8 mouse cellular contexts compared by ENCODE assay signal in the genomic region with DNA sequence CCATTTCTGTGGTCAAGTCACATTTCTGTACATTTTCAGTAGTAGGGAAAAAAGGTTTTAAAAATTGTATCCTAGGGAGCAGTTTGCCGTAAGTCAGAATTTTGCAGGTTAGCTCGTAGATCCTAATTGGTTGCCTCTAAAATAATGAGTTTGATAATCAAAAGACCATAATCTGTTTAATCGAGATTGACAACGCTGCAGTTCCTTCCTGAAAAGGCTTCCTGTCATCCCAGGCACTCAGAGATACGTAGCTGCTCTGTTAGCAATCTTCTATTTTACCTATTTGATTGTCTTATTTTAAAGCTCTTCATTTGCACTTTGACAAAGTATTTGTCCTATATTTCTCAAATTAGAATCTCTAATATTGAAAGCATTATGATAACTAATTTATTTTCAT.
A peak's percentile ranks its signal among the peaks of the same experiment; 100 is the strongest.
DNase-seq lines count a peak whose midpoint lies in the region; ATAC-seq and TF ChIP-seq lines count a peak whose summit lies in the region.

No protein-coding gene starts in this region.

- H3K4me1 ChIP-seq in heart, embryonic 14.5 days (ENCODE audit: control insufficient read depth in 2 of 2, insufficient read depth in 2 of 2, low read length in 2 of 2): no peaks in the 10 kb centered on the region
- H3K4me1 ChIP-seq in MEL (ENCODE audit: control insufficient read depth in 1 of 2, insufficient read depth in 2 of 2, low read length in 2 of 2): peaks cover 11 to 14% of the 10 kb centered on the region in 2 experiments; a peak in 3 of 4 replicates
- no peaks in the 10 kb centered on the region for H3K4me1 ChIP-seq in hindbrain, embryonic 11.5 days (replicated peaks; ENCODE audit: control insufficient read depth, insufficient read depth, low read length)
- peaks cover 20% of the 10 kb centered on the region for H3K4me1 ChIP-seq in midbrain, embryonic 13.5 days (replicated peaks)

- no peak for TF ChIP-seq RAD21 in MEL (IDR thresholded peaks at IDR 0.05; ENCODE audit: low read depth, low read length)

- peak; percentile 67 to 68 for TF ChIP-seq EP300 in MEL (IDR thresholded peaks at IDR 0.05; ENCODE audit: low read depth in 1 of 2, low read length in 2 of 2)

- H3K4me2 ChIP-seq in heart, embryonic 14.5 days (ENCODE audit: low read length): peak overlapping the region; percentile 80
- peak overlapping the region; percentile 80; the same call in 1 of the 2 replicates for H3K4me2 ChIP-seq in hindbrain, embryonic 11.5 days (replicated peaks; ENCODE audit: low read depth, low read length)
- peak overlapping the region; percentile 73 for H3K4me2 ChIP-seq in midbrain, embryonic 13.5 days (replicated peaks)

- 68% methylated on average over 5 of the region's 5 CpGs for WGBS in heart, embryonic 14.5 days
- 68% methylated on average over 5 of the region's 5 CpGs for WGBS in hindbrain, embryonic 11.5 days
- WGBS in midbrain, embryonic 13.5 days: 47% methylated on average over 5 of the region's 5 CpGs

- H3K9ac ChIP-seq in heart, embryonic 14.5 days (ENCODE audit: low read length): no peak overlapping the region
- H3K9ac ChIP-seq in MEL (ENCODE audit: control insufficient read depth, low read depth, low read length, poor library complexity, severe bottlenecking): peak overlapping the region; percentile 86
- H3K9ac ChIP-seq in hindbrain, embryonic 11.5 days (ENCODE audit: low read depth, low read length): no peak overlapping the region
- peak overlapping the region; percentile 90; the same call in 1 of the 2 replicates for H3K9ac ChIP-seq in midbrain, embryonic 13.5 days (replicated peaks)

- no peak; a peak in 1 of 4 replicates for TF ChIP-seq POLR2A in MEL (IDR thresholded peaks at IDR 0.05; ENCODE audit: control insufficient read depth in 1 of 2, insufficient read depth in 1 of 2, low read depth in 1 of 2, low read length in 2 of 2, poor library complexity in 1 of 2)

- no peak for ATAC-seq in heart, embryonic 14.5 days (ENCODE audit: insufficient number of reproducible peaks, insufficient read depth, low FRiP score, low read depth)
- no peak for ATAC-seq in hindbrain, embryonic 11.5 days (ENCODE audit: low FRiP score)
- ATAC-seq in midbrain, embryonic 13.5 days: no peak

- peaks cover 5% of the 10 kb centered on the region; the same call in 1 of the 2 replicates for H3K79me2 ChIP-seq in MEL (ENCODE audit: control insufficient read depth, insufficient read depth, low read length, poor library complexity)

- no peak overlapping the region; a peak in 1 of 4 replicates for H3K4me3 ChIP-seq in heart, embryonic 14.5 days (ENCODE audit: control insufficient read depth in 1 of 2, insufficient read depth in 1 of 2, low read depth in 1 of 2, low read length in 2 of 2)
- H3K4me3 ChIP-seq in MEL (ENCODE audit: control insufficient read depth in 1 of 2, insufficient read depth in 1 of 2, low read depth in 2 of 2, low read length in 2 of 2): peak overlapping the region; percentile 80 to 91
- no peak overlapping the region for H3K4me3 ChIP-seq in hindbrain, embryonic 11.5 days (ENCODE audit: low read depth, low read length)
- peak overlapping the region; percentile 69 for H3K4me3 ChIP-seq in midbrain, embryonic 13.5 days (replicated peaks)

- no peak overlapping the region for H3K27ac ChIP-seq in heart, embryonic 14.5 days (replicated peaks in 1 of 2; ENCODE audit: control insufficient read depth in 1 of 2, insufficient read depth in 1 of 2, low read depth in 2 of 2, low read length in 2 of 2)
- H3K27ac ChIP-seq in MEL (ENCODE audit: control insufficient read depth, low read depth, low read length): peak overlapping the region; percentile 63
- H3K27ac ChIP-seq in hindbrain, embryonic 11.5 days (ENCODE audit: low read depth, low read length): no peak overlapping the region
- H3K27ac ChIP-seq in midbrain, embryonic 13.5 days: no peak overlapping the region

- no peak for DNase-seq in heart, postnatal 4 days
- no peak for DNase-seq in MEL (ENCODE audit: low read depth, low spot score)
- DNase-seq in hindbrain, embryonic 11.5 days (ENCODE audit: low spot score): no peak
- DNase-seq in adrenal gland, adult 18-20 months (ENCODE audit: low spot score in 2 of 2): no peak
- no peak for DNase-seq in c-Kit-positive CD71-positive TER-119-positive erythroid progenitor cells, embryonic 14.5 days (ENCODE audit: low spot score)
- DNase-seq in kidney, postnatal 10 days: no peak

- TF ChIP-seq CTCF in MEL (IDR thresholded peaks at IDR 0.05 in 2 of 3, conservative IDR thresholded peaks at IDR 0.05 in 1 of 3; ENCODE audit: control insufficient read depth in 1 of 3, insufficient read depth in 1 of 3, low read depth in 2 of 3, low read length in 3 of 3, poor library complexity in 1 of 3, severe bottlenecking in 1 of 3): no peak

- H3K27me3 ChIP-seq in heart, embryonic 14.5 days (ENCODE audit: control insufficient read depth, insufficient read depth, low read length): no peaks in the 10 kb centered on the region
- H3K27me3 ChIP-seq in MEL (ENCODE audit: control insufficient read depth in 1 of 2, insufficient read depth in 2 of 2, low read length in 2 of 2): no peaks in the 10 kb centered on the region
- no peaks in the 10 kb centered on the region for H3K27me3 ChIP-seq in hindbrain, embryonic 11.5 days (ENCODE audit: control insufficient read depth, insufficient read depth, low read length)
- H3K27me3 ChIP-seq in midbrain, embryonic 13.5 days: no peaks in the 10 kb centered on the region

- no peaks in the 10 kb centered on the region for H3K36me3 ChIP-seq in heart, embryonic 14.5 days (ENCODE audit: control insufficient read depth, insufficient read depth, low read length)
- peaks cover 0 to 30% of the 10 kb centered on the region in 2 experiments; a peak in 2 of 4 replicates for H3K36me3 ChIP-seq in MEL (ENCODE audit: control insufficient read depth in 1 of 2, insufficient read depth in 2 of 2, low read length in 2 of 2)
- no peaks in the 10 kb centered on the region for H3K36me3 ChIP-seq in hindbrain, embryonic 11.5 days (ENCODE audit: control insufficient read depth, insufficient read depth, low read length)
- peaks cover 2% of the 10 kb centered on the region; the same call in 1 of the 2 replicates for H3K36me3 ChIP-seq in midbrain, embryonic 13.5 days

- no peaks in the 10 kb centered on the region for H3K9me3 ChIP-seq in heart, embryonic 14.5 days (ENCODE audit: control insufficient read depth, low read length)
- no peaks in the 10 kb centered on the region for H3K9me3 ChIP-seq in MEL (replicated peaks; ENCODE audit: insufficient read depth, low read length)
- no peaks in the 10 kb centered on the region for H3K9me3 ChIP-seq in hindbrain, embryonic 11.5 days (ENCODE audit: control insufficient read depth, low read length)
- H3K9me3 ChIP-seq in midbrain, embryonic 13.5 days: no peaks in the 10 kb centered on the region

TF ChIP-seq in MEL, 35 proteins besides CTCF, POLR2A, EP300 and RAD21 (continues in another document):
- TF ChIP-seq RCOR1 (IDR thresholded peaks at IDR 0.05; ENCODE audit: low read depth, low read length) (peak; percentile 71), ETS1 (IDR thresholded peaks at IDR 0.05; ENCODE audit: low read depth, low read length) (no peak; the same call in 1 of the 2 replicates), TAL1 (IDR thresholded peaks at IDR 0.05; ENCODE audit: low read length) (no peak), ZNF384 (IDR thresholded peaks at IDR 0.05; ENCODE audit: low read depth, low read length) (no peak), USF2 (IDR thresholded peaks at IDR 0.05; ENCODE audit: borderline replicate concordance in 1 of 2, insufficient read depth in 1 of 2, low read depth in 1 of 2, low read length in 2 of 2) (no peak), MXI1 (IDR thresholded peaks at IDR 0.05; ENCODE audit: low read depth, low read length) (no peak), MYC (IDR thresholded peaks at IDR 0.05; ENCODE audit: low read depth, low read length) (no peak; the same call in 1 of the 2 replicates), ZC3H11A (IDR thresholded peaks at IDR 0.05; ENCODE audit: low read depth, low read length) (no peak), MEF2A (IDR thresholded peaks at IDR 0.05; ENCODE audit: extremely low read depth, insufficient replicate concordance, low read depth, low read length, poor library complexity, severe bottlenecking) (no peak), NRF1 (IDR thresholded peaks at IDR 0.05; ENCODE audit: insufficient read depth, low read depth, low read length, poor library complexity, severe bottlenecking) (no peak), GABPA (IDR thresholded peaks at IDR 0.05; ENCODE audit: low read depth, low read length) (no peak), KAT2A (conservative IDR thresholded peaks at IDR 0.05; ENCODE audit: low read depth, low read length) (no peak), UBTF (IDR thresholded peaks at IDR 0.05; ENCODE audit: borderline replicate concordance, insufficient read depth, low read depth, low read length) (no peak), USF1 (IDR thresholded peaks at IDR 0.05; ENCODE audit: low read depth, low read length) (no peak), CHD1 (IDR thresholded peaks at IDR 0.05; ENCODE audit: low read depth, low read length) (peak; percentile 21; the same call in 1 of the 2 replicates), MAZ (IDR thresholded peaks at IDR 0.05; ENCODE audit: low read depth, low read length) (no peak), TBP (IDR thresholded peaks at IDR 0.05; ENCODE audit: low read depth, low read length) (peak; percentile 59; the same call in 1 of the 2 replicates), MAX (IDR thresholded peaks at IDR 0.05; ENCODE audit: low read length) (no peak), JUND (IDR thresholded peaks at IDR 0.05; ENCODE audit: low read depth, low read length) (no peak), BHLHE40 (IDR thresholded peaks at IDR 0.05; ENCODE audit: borderline replicate concordance, low read depth, low read length) (no peak), SMC3 (IDR thresholded peaks at IDR 0.05; ENCODE audit: low read depth, low read length) (no peak), MYB (IDR thresholded peaks at IDR 0.05; ENCODE audit: low read depth, low read length) (no peak), POLR2AphosphoS5 (IDR thresholded peaks at IDR 0.05; ENCODE audit: borderline replicate concordance, low read depth, low read length) (no peak), ZKSCAN1 (IDR thresholded peaks at IDR 0.05; ENCODE audit: low read depth, low read length) (no peak), E2F4 (IDR thresholded peaks at IDR 0.05; ENCODE audit: borderline replicate concordance, low read depth, low read length) (no peak), TCF12 (IDR thresholded peaks at IDR 0.05; ENCODE audit: low read depth, low read length) (0 out of 2 replicates have a peak, but pooled peaks have one; percentile 35), HCFC1 (IDR thresholded peaks at IDR 0.05; ENCODE audit: low read depth, low read length) (no peak), NELFE (IDR thresholded peaks at IDR 0.05; ENCODE audit: low read depth, low read length) (peak; percentile 26; the same call in 1 of the 2 replicates), GATA1 (IDR thresholded peaks at IDR 0.05; ENCODE audit: low read depth, low read length) (peak; percentile 81), MAFK (IDR thresholded peaks at IDR 0.05; ENCODE audit: borderline replicate concordance, low read depth, low read length) (no peak)

Comparison
In these comparisons a context has a peak if more than half of its experiments do, and no peak if none do; other contexts are left out.
1. H3K4me3 ChIP-seq: peak in MEL (2 of 2) and midbrain, embryonic 13.5 days (single experiment); none in heart, embryonic 14.5 days (0 of 2) and hindbrain, embryonic 11.5 days (single experiment).
2. H3K9ac ChIP-seq: peak in MEL (single experiment) and midbrain, embryonic 13.5 days (single experiment); none in heart, embryonic 14.5 days (single experiment) and hindbrain, embryonic 11.5 days (single experiment).
3. Peak in every context shown above with its lines, with median percentiles within 50 percentile points of each other: H3K4me2 ChIP-seq.